Mouse (Mus musculus): Measurements from ENCODE around the gene Trim38. TPM values are rescaled to one million over a fixed set of nuclear protein-coding genes. Genes with fewer than 3 reads are reported as not detected.

Gene Trim38
- polyA plus RNA-seq, 1 experiment from 2014 or later, result not detected

Small RNAs within 50 kb of the gene (microRNA-seq; reads per million reads assigned to microRNA genes)
- not detected for gene Gm44314
- not detected for gene Gm44484

Other genes starting within 250 kb of the Trim38 start
- 2.6 and 2.7 TPM in 2 replicates for gene Hist1h4h, start 238.9 kb upstream of the Trim38 start, polyA plus RNA-seq (2015; fragmentation: Nextera tagmentation; extraction: Ambion mirVana)
- gene Hist1h2af, start 236.0 kb upstream of the Trim38 start, polyA plus RNA-seq (2015; fragmentation: Nextera tagmentation; extraction: Ambion mirVana), result not detected in 2 replicates
- gene Hist1h3g, start 234.5 kb upstream of the Trim38 start, polyA plus RNA-seq (2015; fragmentation: Nextera tagmentation; extraction: Ambion mirVana), result 0.66 TPM in 1 of 2 replicates, not detected in the other
- 0.16 and 0.29 TPM in 2 replicates for gene Hist1h2bh, start 226.5 kb upstream of the Trim38 start, polyA plus RNA-seq (2015; fragmentation: Nextera tagmentation; extraction: Ambion mirVana)
- not detected in 2 replicates for gene Hist1h3f, start 225.9 kb upstream of the Trim38 start, polyA plus RNA-seq (2015; fragmentation: Nextera tagmentation; extraction: Ambion mirVana)
- gene Hist1h4f, start 218.3 kb upstream of the Trim38 start, polyA plus RNA-seq (2015; fragmentation: Nextera tagmentation; extraction: Ambion mirVana), result 0.59 TPM in 1 of 2 replicates, not detected in the other
- 0.07 and 0.10 TPM in 2 replicates for gene Hist1h1d, start 216.7 kb upstream of the Trim38 start, polyA plus RNA-seq (2015; fragmentation: Nextera tagmentation; extraction: Ambion mirVana)
- 0.85 and 0.97 TPM in 2 replicates for gene Hist1h3e, start 207.5 kb upstream of the Trim38 start, polyA plus RNA-seq (2015; fragmentation: Nextera tagmentation; extraction: Ambion mirVana)
- 9.4 and 14.5 TPM in 2 replicates for gene Hist1h2ae, start 198.7 kb upstream of the Trim38 start, polyA plus RNA-seq (2015; fragmentation: Nextera tagmentation; extraction: Ambion mirVana)
- 0.79 and 1.4 TPM in 2 replicates for gene Hist1h2bg, start 198.5 kb upstream of the Trim38 start, polyA plus RNA-seq (2015; fragmentation: Nextera tagmentation; extraction: Ambion mirVana)
- 0.44 and 0.67 TPM in 2 replicates for gene Hist1h2bf, start 195.7 kb upstream of the Trim38 start, polyA plus RNA-seq (2015; fragmentation: Nextera tagmentation; extraction: Ambion mirVana)
- 0.57 and 1.3 TPM in 2 replicates for gene Hist1h2ad, start 195.5 kb upstream of the Trim38 start, polyA plus RNA-seq (2015; fragmentation: Nextera tagmentation; extraction: Ambion mirVana)
- gene Hist1h3d, start 194.2 kb upstream of the Trim38 start, polyA plus RNA-seq (2015; fragmentation: Nextera tagmentation; extraction: Ambion mirVana), result 0.85 and 1.3 TPM in 2 replicates
- 27.6 and 30.0 TPM in 2 replicates for gene Hist1h4d, start 188.3 kb upstream of the Trim38 start, polyA plus RNA-seq (2015; fragmentation: Nextera tagmentation; extraction: Ambion mirVana)
- gene Hist1h2be, start 148.8 kb upstream of the Trim38 start, polyA plus RNA-seq (2015; fragmentation: Nextera tagmentation; extraction: Ambion mirVana), result 1.0 and 1.1 TPM in 2 replicates
- gene Hist1h1e, start 147.4 kb upstream of the Trim38 start, polyA plus RNA-seq (2015; fragmentation: Nextera tagmentation; extraction: Ambion mirVana), result 4.0 and 5.0 TPM in 2 replicates
- gene Hist1h2ac, start 86.0 kb upstream of the Trim38 start, polyA plus RNA-seq (2015; fragmentation: Nextera tagmentation; extraction: Ambion mirVana), result 0.26 and 0.30 TPM in 2 replicates
- 20.4 and 24.8 TPM in 2 replicates for gene Hist1h2bc, start 85.7 kb upstream of the Trim38 start, polyA plus RNA-seq (2015; fragmentation: Nextera tagmentation; extraction: Ambion mirVana)
- gene Hist1h1t, start 74.1 kb upstream of the Trim38 start, polyA plus RNA-seq (2015; fragmentation: Nextera tagmentation; extraction: Ambion mirVana), result not detected in 2 replicates
- 2.0 and 2.5 TPM in 2 replicates for gene Hist1h4c, start 71.5 kb upstream of the Trim38 start, polyA plus RNA-seq (2015; fragmentation: Nextera tagmentation; extraction: Ambion mirVana)
- 5.4 and 6.7 TPM in 2 replicates for gene Hfe, start 59.1 kb upstream of the Trim38 start, polyA plus RNA-seq (2015; fragmentation: Nextera tagmentation; extraction: Ambion mirVana)
- gene Hist1h1c, start 31.1 kb upstream of the Trim38 start, polyA plus RNA-seq (2015; fragmentation: Nextera tagmentation; extraction: Ambion mirVana), result 8.6 and 10.8 TPM in 2 replicates
- 0.70 and 1.2 TPM in 2 replicates for gene Hist1h3c, start 24.3 kb upstream of the Trim38 start, polyA plus RNA-seq (2015; fragmentation: Nextera tagmentation; extraction: Ambion mirVana)
- 0.49 and 0.66 TPM in 2 replicates for gene Hist1h2bb, start 23.2 kb upstream of the Trim38 start, polyA plus RNA-seq (2015; fragmentation: Nextera tagmentation; extraction: Ambion mirVana)
- 3.7 and 6.8 TPM in 2 replicates for gene Hist1h2ab, start 18.8 kb upstream of the Trim38 start, polyA plus RNA-seq (2015; fragmentation: Nextera tagmentation; extraction: Ambion mirVana)
- gene Hist1h3b, start 17.6 kb upstream of the Trim38 start, polyA plus RNA-seq (2015; fragmentation: Nextera tagmentation; extraction: Ambion mirVana), result 1.7 and 2.7 TPM in 2 replicates
- gene Hist1h4b, start 12.9 kb upstream of the Trim38 start, polyA plus RNA-seq (2015; fragmentation: Nextera tagmentation; extraction: Ambion mirVana), result 1.1 TPM in 1 of 2 replicates, not detected in the other
- gene Hist1h4a, start 8.7 kb upstream of the Trim38 start, polyA plus RNA-seq (2015; fragmentation: Nextera tagmentation; extraction: Ambion mirVana), result not detected in 2 replicates
- 0.89 and 1.2 TPM in 2 replicates for gene Hist1h3a, start 7.5 kb upstream of the Trim38 start, polyA plus RNA-seq (2015; fragmentation: Nextera tagmentation; extraction: Ambion mirVana)
- gene Hist1h1a, start 6.2 kb upstream of the Trim38 start, polyA plus RNA-seq (2015; fragmentation: Nextera tagmentation; extraction: Ambion mirVana), result 0.44 TPM in 1 of 2 replicates, not detected in the other
- gene Slc17a2, start 37.1 kb downstream of the Trim38 start, polyA plus RNA-seq (2015; fragmentation: Nextera tagmentation; extraction: Ambion mirVana), result not detected in 2 replicates
- not detected in 2 replicates for gene Slc17a3, start 69.5 kb downstream of the Trim38 start, polyA plus RNA-seq (2015; fragmentation: Nextera tagmentation; extraction: Ambion mirVana)
- gene Slc17a1, start 97.8 kb downstream of the Trim38 start, polyA plus RNA-seq (2015; fragmentation: Nextera tagmentation; extraction: Ambion mirVana), result not detected in 2 replicates
- gene Slc17a4, start 145.1 kb downstream of the Trim38 start, polyA plus RNA-seq (2015; fragmentation: Nextera tagmentation; extraction: Ambion mirVana), result not detected in 2 replicates
- not detected in 2 replicates for gene Hist1h2ba, start 164.2 kb downstream of the Trim38 start, polyA plus RNA-seq (2015; fragmentation: Nextera tagmentation; extraction: Ambion mirVana)
- not detected in 2 replicates for gene Hist1h2aa, start 164.5 kb downstream of the Trim38 start, polyA plus RNA-seq (2015; fragmentation: Nextera tagmentation; extraction: Ambion mirVana)
- gene Scgn, start 221.3 kb downstream of the Trim38 start, polyA plus RNA-seq (2015; fragmentation: Nextera tagmentation; extraction: Ambion mirVana), result 0.68 and 1.7 TPM in 2 replicates

Measured in hindbrain, embryonic 16.5 days (tissue).